Mouse (Mus musculus): ENCODE results near the gene Gpr4. TPM values are rescaled to one million over a fixed set of nuclear protein-coding genes. Genes with fewer than 3 reads are reported as not detected.

Gpr4 gene
- total and polyA plus RNA-seq, 2 experiments from 2014 or later = 3.6 to 10.6 TPM

GRCm38 (mm10) chr7:19272173-19272764, 59.9 kb downstream of the Gpr4 start:
- under 1% methylated on average over 36 of the region's 36 CpGs for WGBS
- peak; percentile 34 for DNase-seq (ENCODE audit: low spot score)
- peak overlapping the region; percentile 99 for H3K4me3 ChIP-seq (ENCODE audit: low read depth, low read length)

More at GRCm38 (mm10) chr7:19272173-19272764, 59.9 kb downstream of the Gpr4 start:
- peaks cover 18% of the 10 kb centered on the region for H3K4me1 ChIP-seq (ENCODE audit: control insufficient read depth, insufficient read depth)
- H3K36me3 ChIP-seq (replicated peaks; ENCODE audit: control insufficient read depth, insufficient read depth, low read length) = 0 out of 2 replicates have a peak, but pooled peaks cover 7% of the 10 kb centered on the region
- H3K9ac ChIP-seq (replicated peaks; ENCODE audit: low read depth, low read length) = peak overlapping the region; percentile 84
- H3K9me3 ChIP-seq (replicated peaks; ENCODE audit: control insufficient read depth, low read length) = no peaks in the 10 kb centered on the region
- peak; percentile 37 for ATAC-seq (ENCODE audit: insufficient read depth, low read depth)
- peak overlapping the region; percentile 100 for H3K4me2 ChIP-seq (ENCODE audit: low read depth, low read length)
- H3K27ac ChIP-seq (ENCODE audit: low read depth) = peak overlapping the region; percentile 96
- TF ChIP-seq EP300 (IDR thresholded peaks at IDR 0.05; ENCODE audit: low read depth) = no peak
- no peak for TF ChIP-seq CTCF (IDR thresholded peaks at IDR 0.05; ENCODE audit: low read depth)
- H3K27me3 ChIP-seq (ENCODE audit: control insufficient read depth, insufficient read depth, low read length) = no peaks in the 10 kb centered on the region

MicroRNA genes within 50 kb of the gene (microRNA counts, 519-probe panel; counts per million panel counts)
- not detected for microRNA mmu-miR-330

Small RNAs within 50 kb of the gene (microRNA-seq; reads per million reads assigned to microRNA genes)
- gene Mir330 = 462 reads per million, percentile 73 among the genes with 10 or more reads in this experiment

Other genes starting within 250 kb of the Gpr4 start
- not detected in 2 replicates for gene Nanos2, start 225.1 kb upstream of the Gpr4 start, total RNA-seq (2014; rRNA removed; ENCODE audit: low replicate concordance)
- not detected in 2 replicates for gene Nanos2, start 225.1 kb upstream of the Gpr4 start, polyA plus RNA-seq (2015; fragmentation: Nextera tagmentation; extraction: Ambion mirVana)
- 0.08 and 0.34 TPM in 2 replicates for gene Mypop, start 221.3 kb upstream of the Gpr4 start, total RNA-seq (2014; rRNA removed; ENCODE audit: low replicate concordance)
- 0.79 and 1.2 TPM in 2 replicates for gene Mypop, start 221.3 kb upstream of the Gpr4 start, polyA plus RNA-seq (2015; fragmentation: Nextera tagmentation; extraction: Ambion mirVana)
- gene Irf2bp1, start 208.5 kb upstream of the Gpr4 start, total RNA-seq (2014; rRNA removed; ENCODE audit: low replicate concordance) = 50.0 and 51.3 TPM in 2 replicates
- 7.1 and 7.3 TPM in 2 replicates for gene Irf2bp1, start 208.5 kb upstream of the Gpr4 start, polyA plus RNA-seq (2015; fragmentation: Nextera tagmentation; extraction: Ambion mirVana)
- gene Foxa3, start 189.0 kb upstream of the Gpr4 start, total RNA-seq (2014; rRNA removed; ENCODE audit: low replicate concordance) = not detected in 2 replicates
- gene Foxa3, start 189.0 kb upstream of the Gpr4 start, polyA plus RNA-seq (2015; fragmentation: Nextera tagmentation; extraction: Ambion mirVana) = 0.11 TPM in 1 of 2 replicates, not detected in the other
- 68.8 and 72.0 TPM in 2 replicates for gene Sympk, start 188.2 kb upstream of the Gpr4 start, total RNA-seq (2014; rRNA removed; ENCODE audit: low replicate concordance)
- gene Sympk, start 188.2 kb upstream of the Gpr4 start, polyA plus RNA-seq (2015; fragmentation: Nextera tagmentation; extraction: Ambion mirVana) = 14.6 and 16.7 TPM in 2 replicates
- not detected in 2 replicates for gene Rsph6a, start 157.8 kb upstream of the Gpr4 start, total RNA-seq (2014; rRNA removed; ENCODE audit: low replicate concordance)
- not detected in 2 replicates for gene Rsph6a, start 157.8 kb upstream of the Gpr4 start, polyA plus RNA-seq (2015; fragmentation: Nextera tagmentation; extraction: Ambion mirVana)
- gene Dmwd, start 136.3 kb upstream of the Gpr4 start, total RNA-seq (2014; rRNA removed; ENCODE audit: low replicate concordance) = 71.6 and 76.4 TPM in 2 replicates
- 10.6 and 10.9 TPM in 2 replicates for gene Dmwd, start 136.3 kb upstream of the Gpr4 start, polyA plus RNA-seq (2015; fragmentation: Nextera tagmentation; extraction: Ambion mirVana)
- gene Dmpk, start 128.7 kb upstream of the Gpr4 start, total RNA-seq (2014; rRNA removed; ENCODE audit: low replicate concordance) = 184 and 253 TPM in 2 replicates
- gene Dmpk, start 128.7 kb upstream of the Gpr4 start, polyA plus RNA-seq (2015; fragmentation: Nextera tagmentation; extraction: Ambion mirVana) = 97.0 and 98.5 TPM in 2 replicates
- gene Six5, start 117.9 kb upstream of the Gpr4 start, total RNA-seq (2014; rRNA removed; ENCODE audit: low replicate concordance) = 19.0 and 21.0 TPM in 2 replicates
- 3.8 and 4.0 TPM in 2 replicates for gene Six5, start 117.9 kb upstream of the Gpr4 start, polyA plus RNA-seq (2015; fragmentation: Nextera tagmentation; extraction: Ambion mirVana)
- gene Gm4969, start 94.2 kb upstream of the Gpr4 start, total RNA-seq (2014; rRNA removed; ENCODE audit: low replicate concordance) = 0.19 and 0.69 TPM in 2 replicates
- 0.21 and 0.38 TPM in 2 replicates for gene Gm4969, start 94.2 kb upstream of the Gpr4 start, polyA plus RNA-seq (2015; fragmentation: Nextera tagmentation; extraction: Ambion mirVana)
- 13.1 and 13.2 TPM in 2 replicates for gene Fbxo46, start 92.7 kb upstream of the Gpr4 start, total RNA-seq (2014; rRNA removed; ENCODE audit: low replicate concordance)
- gene Fbxo46, start 92.7 kb upstream of the Gpr4 start, polyA plus RNA-seq (2015; fragmentation: Nextera tagmentation; extraction: Ambion mirVana) = 4.9 and 6.2 TPM in 2 replicates
- 4.4 and 4.9 TPM in 2 replicates for gene Qpctl, start 63.2 kb upstream of the Gpr4 start, total RNA-seq (2014; rRNA removed; ENCODE audit: low replicate concordance)
- 7.3 and 7.9 TPM in 2 replicates for gene Qpctl, start 63.2 kb upstream of the Gpr4 start, polyA plus RNA-seq (2015; fragmentation: Nextera tagmentation; extraction: Ambion mirVana)
- 43.5 and 45.6 TPM in 2 replicates for gene Snrpd2, start 62.8 kb upstream of the Gpr4 start, total RNA-seq (2014; rRNA removed; ENCODE audit: low replicate concordance)
- 84.9 and 89.8 TPM in 2 replicates for gene Snrpd2, start 62.8 kb upstream of the Gpr4 start, polyA plus RNA-seq (2015; fragmentation: Nextera tagmentation; extraction: Ambion mirVana)
- gene Gipr, start 46.4 kb upstream of the Gpr4 start, total RNA-seq (2014; rRNA removed; ENCODE audit: low replicate concordance) = 24.9 and 27.6 TPM in 2 replicates
- 5.4 and 7.0 TPM in 2 replicates for gene Gipr, start 46.4 kb upstream of the Gpr4 start, polyA plus RNA-seq (2015; fragmentation: Nextera tagmentation; extraction: Ambion mirVana)
- gene Eml2, start 36.1 kb upstream of the Gpr4 start, total RNA-seq (2014; rRNA removed; ENCODE audit: low replicate concordance) = 34.8 and 58.9 TPM in 2 replicates
- 23.7 and 26.8 TPM in 2 replicates for gene Eml2, start 36.1 kb upstream of the Gpr4 start, polyA plus RNA-seq (2015; fragmentation: Nextera tagmentation; extraction: Ambion mirVana)
- gene Opa3, start 15.8 kb downstream of the Gpr4 start, total RNA-seq (2014; rRNA removed; ENCODE audit: low replicate concordance) = 52.9 and 56.4 TPM in 2 replicates
- gene Opa3, start 15.8 kb downstream of the Gpr4 start, polyA plus RNA-seq (2015; fragmentation: Nextera tagmentation; extraction: Ambion mirVana) = 37.6 and 40.5 TPM in 2 replicates
- gene Vasp, start 59.3 kb downstream of the Gpr4 start, total RNA-seq (2014; rRNA removed; ENCODE audit: low replicate concordance) = 115 and 127 TPM in 2 replicates
- 67.7 and 72.2 TPM in 2 replicates for gene Vasp, start 59.3 kb downstream of the Gpr4 start, polyA plus RNA-seq (2015; fragmentation: Nextera tagmentation; extraction: Ambion mirVana)
- not detected in 2 replicates for gene Ppm1n, start 67.5 kb downstream of the Gpr4 start, total RNA-seq (2014; rRNA removed; ENCODE audit: low replicate concordance)
- 0.47 and 0.56 TPM in 2 replicates for gene Ppm1n, start 67.5 kb downstream of the Gpr4 start, polyA plus RNA-seq (2015; fragmentation: Nextera tagmentation; extraction: Ambion mirVana)
- gene Rtn2, start 70.1 kb downstream of the Gpr4 start, total RNA-seq (2014; rRNA removed; ENCODE audit: low replicate concordance) = 80.7 and 108 TPM in 2 replicates
- gene Rtn2, start 70.1 kb downstream of the Gpr4 start, polyA plus RNA-seq (2015; fragmentation: Nextera tagmentation; extraction: Ambion mirVana) = 51.7 and 53.6 TPM in 2 replicates
- 0.39 and 0.80 TPM in 2 replicates for gene Fosb, start 97.5 kb downstream of the Gpr4 start, total RNA-seq (2014; rRNA removed; ENCODE audit: low replicate concordance)
- 0.05 and 0.10 TPM in 2 replicates for gene Fosb, start 97.5 kb downstream of the Gpr4 start, polyA plus RNA-seq (2015; fragmentation: Nextera tagmentation; extraction: Ambion mirVana)
- 26.2 and 40.5 TPM in 2 replicates for gene Ercc1, start 132.2 kb downstream of the Gpr4 start, total RNA-seq (2014; rRNA removed; ENCODE audit: low replicate concordance)
- 55.2 and 61.0 TPM in 2 replicates for gene Ercc1, start 132.2 kb downstream of the Gpr4 start, polyA plus RNA-seq (2015; fragmentation: Nextera tagmentation; extraction: Ambion mirVana)
- 1.9 and 3.2 TPM in 2 replicates for gene Cd3eap, start 146.9 kb downstream of the Gpr4 start, total RNA-seq (2014; rRNA removed; ENCODE audit: low replicate concordance)
- 11.1 and 11.7 TPM in 2 replicates for gene Cd3eap, start 146.9 kb downstream of the Gpr4 start, polyA plus RNA-seq (2015; fragmentation: Nextera tagmentation; extraction: Ambion mirVana)
- gene Ppp1r13l, start 147.2 kb downstream of the Gpr4 start, total RNA-seq (2014; rRNA removed; ENCODE audit: low replicate concordance) = 11.8 and 13.5 TPM in 2 replicates
- gene Ppp1r13l, start 147.2 kb downstream of the Gpr4 start, polyA plus RNA-seq (2015; fragmentation: Nextera tagmentation; extraction: Ambion mirVana) = 12.0 and 14.0 TPM in 2 replicates
- 20.4 and 30.8 TPM in 2 replicates for gene Ercc2, start 169.5 kb downstream of the Gpr4 start, total RNA-seq (2014; rRNA removed; ENCODE audit: low replicate concordance)
- gene Ercc2, start 169.5 kb downstream of the Gpr4 start, polyA plus RNA-seq (2015; fragmentation: Nextera tagmentation; extraction: Ambion mirVana) = 4.9 and 6.0 TPM in 2 replicates
- gene Klc3, start 191.6 kb downstream of the Gpr4 start, total RNA-seq (2014; rRNA removed; ENCODE audit: low replicate concordance) = 0.31 TPM in 1 of 2 replicates, not detected in the other
- gene Klc3, start 191.6 kb downstream of the Gpr4 start, polyA plus RNA-seq (2015; fragmentation: Nextera tagmentation; extraction: Ambion mirVana) = 0.72 and 0.99 TPM in 2 replicates
- gene Ckm, start 192.2 kb downstream of the Gpr4 start, total RNA-seq (2014; rRNA removed; ENCODE audit: low replicate concordance) = 4,715 and 5,632 TPM in 2 replicates
- 4,516 and 4,665 TPM in 2 replicates for gene Ckm, start 192.2 kb downstream of the Gpr4 start, polyA plus RNA-seq (2015; fragmentation: Nextera tagmentation; extraction: Ambion mirVana)
- gene Mark4, start 246.3 kb downstream of the Gpr4 start, total RNA-seq (2014; rRNA removed; ENCODE audit: low replicate concordance) = 16.0 and 26.4 TPM in 2 replicates
- 5.5 and 5.6 TPM in 2 replicates for gene Mark4, start 246.3 kb downstream of the Gpr4 start, polyA plus RNA-seq (2015; fragmentation: Nextera tagmentation; extraction: Ambion mirVana)